ENCODE assay signal across 8 mouse cellular contexts in genomic region chr1:34061078-34061477, GRCm38 (mm10).
DNase-seq lines count a peak whose midpoint lies in the region; ATAC-seq and TF ChIP-seq lines count a peak whose summit lies in the region.

No protein-coding gene starts in this region.

- dilution Hi-C loops in CH12.LX (cut with MboI; ENCODE audit: extremely low pct_ligation_motif_present, extremely low pct_unique_long_range_greater_than_20kb, low sequenced_read_pairs): no loop called here

- TF ChIP-seq POLR2A in CH12.LX (IDR thresholded peaks at IDR 0.05; ENCODE audit: low read depth, low read length): no peak
- no peak for TF ChIP-seq POLR2A in olfactory bulb, adult 2 months (IDR thresholded peaks at IDR 0.05; ENCODE audit: insufficient read depth, low read depth, low read length)

- WGBS in forebrain, embryonic 11.5 days: 16% methylated on average over 4 of the region's 4 CpGs
- WGBS in olfactory bulb, adult 2 months: 36% methylated on average over 4 of the region's 4 CpGs

- TF ChIP-seq CTCF in CH12.LX (conservative IDR thresholded peaks at IDR 0.05 in 1 of 2, IDR thresholded peaks at IDR 0.05 in 1 of 2; ENCODE audit: low read depth in 2 of 2, low read length in 2 of 2): peak; percentile 36 to 80; a peak in 3 of 4 replicates
- TF ChIP-seq CTCF in olfactory bulb, adult 2 months (IDR thresholded peaks at IDR 0.05; ENCODE audit: insufficient read depth, low read depth, low read length): peak; percentile 36; the same call in 1 of the 2 replicates

- no peaks in the 10 kb centered on the region for H3K9me3 ChIP-seq in CH12.LX (replicated peaks; ENCODE audit: low read length)
- no peaks in the 10 kb centered on the region for H3K9me3 ChIP-seq in forebrain, embryonic 11.5 days (ENCODE audit: control insufficient read depth, low read length)

- H3K36me3 ChIP-seq in CH12.LX (replicated peaks in 1 of 2; ENCODE audit: control insufficient read depth in 1 of 2, insufficient read depth in 1 of 2, low read length in 1 of 2): peaks cover 0 to 4% of the 10 kb centered on the region in 2 experiments
- H3K36me3 ChIP-seq in forebrain, embryonic 11.5 days (ENCODE audit: control insufficient read depth, insufficient read depth, low read length): no peaks in the 10 kb centered on the region

- TF ChIP-seq RAD21 in CH12.LX (IDR thresholded peaks at IDR 0.05; ENCODE audit: low read depth, low read length): peak; percentile 77

- H3K27ac ChIP-seq in CH12.LX (ENCODE audit: insufficient read depth, low read depth): no peak overlapping the region
- H3K27ac ChIP-seq in forebrain, embryonic 11.5 days (ENCODE audit: low read depth, low read length): no peak overlapping the region
- no peak overlapping the region for H3K27ac ChIP-seq in olfactory bulb, adult 2 months (ENCODE audit: insufficient read depth, low read depth, low read length)

- H3K9ac ChIP-seq in CH12.LX (ENCODE audit: insufficient read depth, low read depth): no peak overlapping the region
- H3K9ac ChIP-seq in forebrain, embryonic 11.5 days (ENCODE audit: low read length): no peak overlapping the region

- H3K4me3 ChIP-seq in CH12.LX (replicated peaks in 1 of 3; ENCODE audit: low read depth in 2 of 3, low read length in 2 of 3, poor library complexity in 1 of 3): no peak overlapping the region
- no peak overlapping the region for H3K4me3 ChIP-seq in forebrain, embryonic 11.5 days (ENCODE audit: low read depth, low read length)
- H3K4me3 ChIP-seq in olfactory bulb, adult 2 months (ENCODE audit: insufficient read depth, low read depth, low read length): no peak overlapping the region

- intact Hi-C loops in heart, postnatal 14 days (cut with DNase I): loop anchor here (2.0 to 5.0 kb wide), 3 partner anchors 50 to 104 kb away; no protein-coding TSS in a partner anchor

- H3K27me3 ChIP-seq in CH12.LX (replicated peaks): no peaks in the 10 kb centered on the region
- H3K27me3 ChIP-seq in forebrain, embryonic 11.5 days (ENCODE audit: control insufficient read depth, insufficient read depth, low read length): no peaks in the 10 kb centered on the region

- in situ Hi-C loops in CH12.LX (cut with MboI; ENCODE audit: low pct_ligation_motif_present, low pct_unique_long_range_greater_than_20kb, low sequenced_read_pairs): no loop called here

- no peaks in the 10 kb centered on the region for H3K79me2 ChIP-seq in CH12.LX (replicated peaks; ENCODE audit: control insufficient read depth, extremely low read depth, insufficient read depth, poor library complexity, severe bottlenecking)

- TF ChIP-seq EP300 in CH12.LX (IDR thresholded peaks at IDR 0.05; ENCODE audit: low read length): no peak

- ATAC-seq in forebrain, embryonic 11.5 days (replicated peaks; ENCODE audit: low FRiP score): peak; percentile 70

- no peak overlapping the region for H3K4me2 ChIP-seq in CH12.LX (ENCODE audit: insufficient read depth, low read depth, poor library complexity, severe bottlenecking)
- no peak overlapping the region; the same call in 1 of the 2 replicates for H3K4me2 ChIP-seq in forebrain, embryonic 11.5 days (ENCODE audit: low read depth, low read length, severe bottlenecking)

- peaks cover 0 to 11% of the 10 kb centered on the region in 2 experiments; a peak in 2 of 4 replicates for H3K4me1 ChIP-seq in CH12.LX (ENCODE audit: control insufficient read depth in 1 of 2, insufficient read depth in 2 of 2)
- peaks cover 10% of the 10 kb centered on the region for H3K4me1 ChIP-seq in forebrain, embryonic 11.5 days (replicated peaks; ENCODE audit: control insufficient read depth, insufficient read depth, low read length)
- peaks cover 4% of the 10 kb centered on the region; the same call in 1 of the 2 replicates for H3K4me1 ChIP-seq in olfactory bulb, adult 2 months (ENCODE audit: control insufficient read depth, insufficient read depth, low read length)

- peak; percentile 74 for DNase-seq in CH12.LX (ENCODE audit: extremely low read depth)
- DNase-seq in brain, adult 2 months (ENCODE audit: low read depth, low spot score): peak; percentile 90
- peak; percentile 66 for DNase-seq in forebrain, embryonic 11.5 days (ENCODE audit: low spot score)
- DNase-seq in heart, postnatal 14 days: peak; percentile 72 to 82
- peak; percentile 79 to 84 for DNase-seq in kidney, postnatal 4 days
- peak; percentile 72 to 82 for DNase-seq in lung, adult 18-20 months
- DNase-seq in thymus, postnatal 14 days: peak; percentile 75

TF ChIP-seq in CH12.LX, 34 proteins besides CTCF, POLR2A, EP300 and RAD21:
- TF ChIP-seq BHLHE40 (IDR thresholded peaks at IDR 0.05; ENCODE audit: low read depth, low read length): no peak
- TF ChIP-seq IRF4 (IDR thresholded peaks at IDR 0.05; ENCODE audit: low read depth, low read length): 0 out of 2 replicates have a peak, but pooled peaks have one; percentile 25
- TF ChIP-seq ZKSCAN1 (IDR thresholded peaks at IDR 0.05; ENCODE audit: borderline replicate concordance, low read depth, low read length): no peak
- peak; percentile 20; the same call in 1 of the 2 replicates for TF ChIP-seq NELFE (IDR thresholded peaks at IDR 0.05; ENCODE audit: low read depth, low read length)
- no peak for TF ChIP-seq MXI1 (IDR thresholded peaks at IDR 0.05; ENCODE audit: low read depth, low read length)
- 0 out of 2 replicates have a peak, but pooled peaks have one; percentile 17 for TF ChIP-seq MYC (IDR thresholded peaks at IDR 0.05; ENCODE audit: low read depth, low read length)
- TF ChIP-seq SMC3 (IDR thresholded peaks at IDR 0.05; ENCODE audit: low read depth, low read length): peak; percentile 65
TF ChIP-seq in CH12.LX: peak in this region for 4.
